Mouse (Mus musculus): Measurements from ENCODE around the gene Gm10197. TPM values are rescaled to one million over a fixed set of nuclear protein-coding genes. Genes with fewer than 3 reads are reported as not detected.

The Gm10197 gene
- polyA plus RNA-seq (2017; shearing (Covaris generic)) = not detected

DNA sequence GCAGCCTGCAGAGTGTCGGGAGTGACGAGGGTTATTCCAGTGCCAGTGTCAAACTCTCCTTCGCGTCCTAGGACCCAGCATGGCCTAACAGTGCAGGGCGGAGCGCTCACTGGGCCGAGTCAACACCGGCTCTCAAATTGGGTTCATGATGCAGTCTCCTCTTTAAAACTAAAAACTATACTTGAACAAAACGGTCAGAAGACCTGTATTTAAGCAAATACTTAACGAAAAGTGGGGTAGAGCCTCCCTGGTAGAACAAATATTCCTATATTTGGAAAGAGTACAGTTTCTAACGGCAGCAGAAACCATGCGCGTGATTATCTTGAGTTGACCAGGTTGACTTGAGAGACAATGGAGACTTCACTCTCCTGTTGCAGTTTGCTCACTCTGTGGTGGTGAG lies at the start of gene Gm10197:
Gm10197 (minus strand) TSS at position 101 of the 400 bp plus-strand sequence.

DNA sequence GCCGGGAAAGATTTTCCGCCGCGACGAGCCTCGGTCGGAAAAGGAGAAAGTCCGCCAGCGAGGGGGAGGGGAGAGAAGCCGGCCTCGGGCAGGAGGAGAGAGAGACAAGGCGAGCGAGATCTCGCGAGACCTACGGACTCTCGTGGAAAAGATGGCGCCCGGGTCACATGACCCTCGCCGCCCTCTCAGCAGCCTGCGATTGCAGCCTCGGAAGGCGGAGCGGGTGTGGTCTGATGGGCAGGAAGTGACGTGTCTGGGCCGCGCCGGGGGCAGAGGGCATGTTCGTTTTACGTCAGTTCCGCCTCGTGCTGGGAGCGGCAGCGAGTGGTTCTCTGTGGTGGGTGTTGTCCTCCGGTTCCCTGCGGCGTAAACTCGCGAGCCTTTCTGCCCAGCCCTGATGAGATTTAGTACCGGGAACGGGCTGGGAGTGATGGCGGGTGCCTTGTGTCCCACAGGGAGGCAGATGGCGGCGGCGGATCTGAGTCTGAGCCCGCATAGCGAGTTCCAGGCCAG lies 19.0 kb upstream of the Gm10197 start, which contains the start of gene Smndc1:
Smndc1 (minus strand) TSS at position 84 of the 513 bp plus-strand sequence.

Other genes starting within 250 kb of the Gm10197 start
- gene Add3, start 231.3 kb downstream of the Gm10197 start, polyA plus RNA-seq (2017; shearing (Covaris generic)) = 156 TPM
- gene Mxi1, start 61.2 kb downstream of the Gm10197 start, polyA plus RNA-seq (2017; shearing (Covaris generic)) = 111 TPM
- gene Smndc1, start 18.8 kb upstream of the Gm10197 start, polyA plus RNA-seq (2017; shearing (Covaris generic)) = 116 TPM
- 1,182 TPM for gene Dusp5, start 157.3 kb upstream of the Gm10197 start, polyA plus RNA-seq (2017; shearing (Covaris generic))
- 99.2 TPM for gene Nutf2-ps1, start 217.3 kb upstream of the Gm10197 start, polyA plus RNA-seq (2017; shearing (Covaris generic))
- gene Smc3, start 228.6 kb upstream of the Gm10197 start, polyA plus RNA-seq (2017; shearing (Covaris generic)) = 52.5 TPM